Mouse (Mus musculus): ENCODE data around the gene Adamts3.
A peak's percentile ranks its signal among the peaks of the same experiment; 100 is the strongest.

The Adamts3 gene

DNA sequence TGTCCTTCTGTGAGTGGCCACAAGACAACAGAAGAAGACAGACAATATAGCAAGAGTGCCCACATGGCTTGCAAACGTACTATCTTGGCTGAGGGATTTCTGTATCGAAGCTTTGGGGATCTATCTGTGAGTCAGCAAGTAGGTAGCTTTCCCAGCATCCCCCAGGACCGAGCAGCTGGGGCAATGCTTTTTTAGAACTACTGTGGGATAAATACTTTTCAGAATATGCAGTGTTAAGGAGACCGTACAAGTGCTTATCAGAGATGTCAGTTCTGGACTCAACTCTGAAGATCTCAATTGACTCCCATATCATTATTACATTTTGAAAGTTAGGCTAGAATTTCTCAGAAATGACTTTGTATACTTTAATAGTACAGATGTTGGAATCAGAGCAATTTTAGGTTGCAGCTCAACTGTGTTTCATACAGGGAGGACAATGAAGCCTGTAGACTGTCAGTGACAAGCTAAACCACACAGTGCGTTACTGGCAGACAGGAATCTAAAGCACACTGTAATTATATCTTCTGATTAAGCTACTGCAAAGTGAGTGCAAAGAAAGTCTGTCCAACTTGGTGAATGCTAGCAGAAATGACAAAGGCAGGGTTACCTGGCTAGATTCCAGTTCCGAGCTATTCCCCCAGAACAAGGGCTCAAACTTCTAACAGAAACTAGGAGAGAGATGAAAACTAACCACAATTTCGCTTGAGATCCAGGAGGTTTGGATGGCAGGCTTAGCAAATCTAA, 171.8 kb downstream of the Adamts3 start:
- DNase-seq (ENCODE audit: low spot score in 2 of 2), result no peak

DNA sequence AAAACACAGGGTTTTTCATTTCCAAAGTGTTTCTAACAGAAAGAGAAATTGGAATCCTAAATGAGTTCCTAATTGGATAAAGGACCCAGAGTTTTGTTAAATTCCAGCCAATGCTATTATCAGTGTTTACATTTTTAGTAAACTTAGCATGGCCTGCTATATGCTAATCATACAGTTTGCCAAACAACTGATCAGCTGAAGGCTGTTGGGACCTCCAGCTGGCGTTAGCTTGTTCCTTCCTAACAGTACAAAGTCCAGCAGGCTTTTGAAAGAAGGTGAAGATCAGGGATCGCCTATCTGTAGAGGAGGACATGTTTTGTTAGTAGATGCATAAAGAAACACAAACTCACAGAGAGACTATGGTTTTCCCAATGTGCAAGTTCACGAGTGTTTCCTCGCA, 173.7 kb downstream of the Adamts3 start:
- DNase-seq (ENCODE audit: low spot score in 2 of 2), result no peak

DNA sequence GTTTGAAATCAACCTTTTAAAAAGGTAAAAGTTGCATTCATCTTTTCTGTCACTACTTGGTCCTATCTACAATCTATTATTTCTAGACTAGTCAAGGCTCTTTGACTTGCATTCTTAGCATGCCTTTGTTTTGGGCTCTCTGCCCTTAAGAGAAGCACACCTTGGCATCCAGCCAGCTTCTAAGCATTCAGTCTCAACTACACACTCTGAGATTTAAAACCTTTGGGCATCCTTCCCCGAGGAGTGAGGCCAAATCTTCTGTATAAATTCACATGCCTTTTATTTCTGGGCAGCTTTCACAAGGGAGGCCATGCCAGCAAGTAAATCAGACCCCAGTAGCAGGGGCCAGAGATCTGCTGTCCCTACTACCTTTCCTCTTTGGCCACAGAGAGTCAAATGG, 178.9 kb downstream of the Adamts3 start:
- peak in 1 of 2 experiments; percentile 15 for DNase-seq (ENCODE audit: low spot score in 2 of 2)

DNA sequence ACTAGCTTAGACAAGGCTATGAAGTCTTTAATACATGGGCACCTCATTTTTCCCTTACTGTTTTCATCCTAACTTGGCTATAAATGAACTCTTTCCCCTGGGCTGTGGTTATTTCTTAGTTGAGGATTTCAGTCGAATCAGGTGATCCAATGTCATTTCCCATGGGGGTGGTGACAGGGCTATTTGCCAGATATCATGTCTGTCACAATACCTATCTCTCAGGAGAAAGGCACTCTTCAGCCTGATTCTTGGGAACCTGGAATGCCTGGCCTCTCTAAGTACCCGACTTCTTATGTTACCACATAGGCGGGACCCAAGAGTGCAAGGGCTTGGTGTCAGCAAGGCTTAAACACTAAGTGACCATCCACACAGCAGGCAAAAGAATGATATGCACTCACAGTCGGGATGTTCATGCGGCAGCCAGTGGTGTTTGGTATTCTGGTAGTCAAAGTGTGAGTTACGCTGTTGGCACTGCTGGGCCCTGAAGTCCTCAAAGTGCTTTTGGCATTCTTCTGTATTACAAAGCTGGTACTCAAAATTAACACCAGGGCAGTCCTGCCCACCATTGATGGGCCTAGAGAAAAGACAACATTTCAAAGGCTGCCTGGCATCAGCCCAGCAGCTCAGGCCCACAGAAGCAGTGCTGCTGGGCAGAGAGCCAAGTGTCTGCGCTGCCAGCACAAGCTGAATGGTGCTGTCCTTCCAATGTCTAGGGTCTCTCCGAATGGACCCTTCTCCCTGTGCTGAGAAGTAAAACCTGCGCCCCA, 181.7 kb downstream of the Adamts3 start:
- DNase-seq (ENCODE audit: low spot score in 2 of 2), result peak; percentile 45 to 46

DNA sequence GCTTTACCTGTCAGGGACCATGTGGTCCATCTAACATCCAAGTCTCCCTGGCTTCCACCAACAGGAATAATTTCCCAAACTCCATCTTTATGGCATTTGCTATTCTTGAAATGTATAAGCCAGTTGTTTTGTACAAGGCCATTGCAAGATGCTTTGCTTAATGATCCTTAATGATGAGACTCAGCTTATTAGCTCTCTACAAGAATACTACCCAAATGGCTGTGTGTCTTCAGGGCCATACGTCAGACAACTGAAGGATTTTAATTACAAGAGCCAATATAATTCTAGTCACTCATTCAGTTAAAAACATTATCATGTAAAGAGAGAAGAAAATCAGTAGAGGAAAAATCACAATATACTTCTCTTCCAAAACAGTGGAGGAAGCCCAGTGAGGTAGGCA, 195.3 kb downstream of the Adamts3 start:
- DNase-seq (ENCODE audit: low spot score in 2 of 2), result no peak

DNA sequence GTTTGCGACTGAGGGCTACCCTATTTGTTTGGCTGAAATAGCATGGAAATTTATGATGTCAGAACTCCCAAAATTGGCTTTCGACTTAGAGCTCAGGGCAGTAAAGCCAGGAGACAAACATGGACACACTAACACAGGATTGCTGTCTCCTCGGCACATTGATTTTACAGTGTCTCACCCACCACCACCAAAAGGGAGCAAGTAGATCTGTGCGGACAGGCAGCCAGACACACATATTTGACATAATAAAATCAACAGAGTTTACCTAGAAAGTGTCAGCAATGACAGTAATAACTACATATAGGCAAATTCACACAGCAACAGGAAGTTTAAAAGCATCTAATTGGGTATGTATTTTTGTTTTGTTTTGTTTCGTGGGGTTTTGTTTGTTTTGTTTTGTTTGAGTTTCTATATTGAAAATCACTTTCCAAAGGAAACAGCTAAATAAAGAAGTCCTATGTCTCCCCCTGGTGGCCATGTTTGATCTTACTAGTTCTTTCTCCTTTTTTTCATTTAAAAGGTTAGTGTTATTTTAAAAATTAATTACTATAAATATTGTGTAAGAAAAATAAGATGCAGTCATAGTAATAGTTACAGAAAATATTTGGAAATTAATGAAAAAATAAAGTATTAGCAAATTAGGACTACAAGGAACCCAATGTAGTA, 203.1 kb downstream of the Adamts3 start:
- peak in 1 of 2 experiments; percentile 35 for DNase-seq (ENCODE audit: low spot score in 2 of 2)

DNA sequence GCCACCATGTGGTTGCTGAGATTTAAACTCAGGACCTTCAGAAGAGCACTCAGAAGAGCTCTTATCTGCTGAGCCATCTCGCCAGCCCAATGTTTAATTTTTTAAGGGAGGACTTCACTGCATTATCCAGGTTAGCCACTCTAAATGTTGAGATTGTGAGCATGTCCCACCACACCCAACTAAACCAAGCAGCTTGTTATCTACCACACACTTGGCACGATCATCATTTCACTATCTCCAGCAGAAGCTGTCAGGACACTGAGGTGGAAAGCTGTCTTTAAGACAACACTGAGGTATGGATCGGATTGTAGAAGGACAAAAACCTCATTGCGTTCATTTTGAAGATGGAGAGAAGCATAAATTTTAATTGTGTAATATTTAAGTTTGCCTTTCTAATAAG, 205.0 kb downstream of the Adamts3 start:
- no peak for DNase-seq (ENCODE audit: low spot score in 2 of 2)

DNA sequence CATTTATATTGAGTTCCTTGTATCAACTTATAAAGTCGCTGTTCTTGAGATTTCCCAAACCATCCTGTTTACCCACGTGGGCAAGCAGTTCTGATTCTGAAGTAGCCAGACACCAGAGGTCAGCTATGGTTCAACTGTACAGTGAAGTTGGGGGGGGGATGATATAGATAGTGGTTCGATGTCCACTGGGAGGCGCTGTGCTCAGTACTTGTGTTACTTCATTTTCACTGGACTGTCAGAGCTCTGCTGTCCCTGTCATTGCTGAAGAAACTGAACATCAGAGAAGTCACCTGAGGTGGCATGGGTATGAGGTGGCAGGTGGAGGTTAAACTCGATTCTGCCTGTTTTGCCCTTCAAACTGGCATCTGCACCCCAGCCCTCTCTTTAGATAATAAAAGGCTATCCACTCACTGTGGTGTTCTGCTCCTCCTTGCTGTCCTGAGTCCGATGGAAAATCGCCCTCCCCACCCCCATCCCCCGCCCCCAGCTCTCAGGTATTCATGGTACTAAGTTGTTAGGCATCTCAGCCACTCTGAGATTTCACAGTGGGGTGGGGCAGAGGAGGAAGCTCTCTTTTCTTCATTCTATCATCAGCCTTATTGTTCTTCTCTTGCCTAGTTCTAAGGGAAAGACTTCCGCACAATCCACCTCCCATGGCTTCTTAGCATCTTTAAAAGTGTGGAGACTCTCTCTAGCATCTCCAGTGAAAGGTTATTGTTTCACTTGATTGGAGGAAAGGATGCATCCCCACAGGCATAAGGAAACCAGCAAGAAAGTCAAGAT, 208.9 kb downstream of the Adamts3 start:
- no peak for DNase-seq (ENCODE audit: low spot score in 2 of 2)

DNA sequence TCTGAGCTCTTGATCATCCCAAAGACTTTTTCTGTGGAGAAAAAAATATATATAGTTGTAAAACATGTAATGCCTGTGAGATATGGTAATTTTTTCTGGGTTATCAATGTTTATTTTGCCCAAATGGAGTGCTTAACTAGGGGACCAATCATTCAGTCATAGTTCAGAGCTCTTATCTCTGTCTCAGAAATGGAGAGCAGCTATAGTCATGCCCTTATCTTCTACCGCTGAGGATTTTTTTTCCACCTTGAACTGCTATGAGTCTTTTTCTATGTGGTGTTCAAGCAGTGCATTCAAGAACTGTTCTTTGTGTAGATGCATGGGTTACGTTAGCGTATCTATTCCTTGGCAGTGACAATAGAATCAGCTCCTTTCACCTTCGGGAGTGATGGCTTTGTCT, 210.2 kb downstream of the Adamts3 start:
- no peak for DNase-seq (ENCODE audit: low spot score in 2 of 2)

DNA sequence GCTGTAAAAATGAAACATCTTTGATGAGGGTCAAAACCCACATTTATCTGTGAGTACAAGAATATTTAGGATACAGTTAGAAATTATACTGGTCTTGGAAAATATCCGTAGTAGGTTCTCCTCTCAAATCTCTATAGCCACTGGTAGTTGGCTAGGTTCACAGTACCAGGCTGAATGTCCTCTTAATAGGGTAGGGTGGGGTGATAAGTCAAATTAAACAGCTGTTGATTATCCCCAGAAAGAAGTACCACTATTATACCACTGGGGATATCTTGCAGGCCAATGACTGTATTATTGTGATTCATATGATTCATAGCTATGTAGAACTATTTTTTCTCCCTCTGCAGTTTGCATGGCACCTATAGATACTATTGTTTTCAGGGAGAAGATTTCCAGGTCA, 228.8 kb downstream of the Adamts3 start:
- DNase-seq (ENCODE audit: low spot score in 2 of 2), result no peak

DNA sequence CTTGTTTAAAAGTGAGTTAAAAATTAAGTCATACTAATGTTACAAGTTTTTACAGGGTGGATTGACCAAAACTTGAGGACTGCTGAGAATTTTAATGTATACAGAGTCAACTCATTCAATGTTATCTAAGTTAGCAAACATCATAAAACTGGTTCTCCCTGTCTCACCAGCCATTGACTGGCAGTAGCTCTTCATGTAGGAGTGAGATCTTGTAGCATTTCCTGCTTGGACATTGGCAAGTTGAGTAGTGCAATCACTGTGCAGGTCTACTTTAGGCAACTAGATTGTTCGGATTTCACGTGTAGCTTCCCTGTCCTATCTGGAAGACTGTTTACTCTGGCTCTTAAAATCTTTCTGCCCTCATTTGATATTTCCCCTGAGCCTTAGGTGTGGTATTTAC, 229.3 kb downstream of the Adamts3 start:
- DNase-seq (ENCODE audit: low spot score in 2 of 2), result no peak

DNA sequence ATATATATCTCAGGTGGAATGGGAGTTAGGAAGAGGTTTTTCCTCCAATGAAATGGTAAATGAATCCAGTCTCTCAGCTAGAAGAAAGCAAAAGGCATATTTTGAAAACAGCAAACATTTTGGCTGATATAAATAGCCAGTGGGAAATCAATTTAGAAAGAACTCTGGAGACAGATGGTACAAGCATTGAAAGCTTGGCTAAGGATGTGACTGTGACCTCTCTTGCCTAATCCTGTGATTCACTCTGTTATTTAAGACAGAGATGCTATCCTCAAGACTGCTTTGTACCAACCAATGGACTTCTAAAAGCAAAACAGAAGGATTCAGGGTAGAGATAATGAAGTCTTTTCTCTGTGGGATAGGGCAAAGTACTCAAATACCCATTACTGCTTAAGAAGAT, 236.2 kb downstream of the Adamts3 start:
- no peak for DNase-seq (ENCODE audit: low spot score in 2 of 2)

DNA sequence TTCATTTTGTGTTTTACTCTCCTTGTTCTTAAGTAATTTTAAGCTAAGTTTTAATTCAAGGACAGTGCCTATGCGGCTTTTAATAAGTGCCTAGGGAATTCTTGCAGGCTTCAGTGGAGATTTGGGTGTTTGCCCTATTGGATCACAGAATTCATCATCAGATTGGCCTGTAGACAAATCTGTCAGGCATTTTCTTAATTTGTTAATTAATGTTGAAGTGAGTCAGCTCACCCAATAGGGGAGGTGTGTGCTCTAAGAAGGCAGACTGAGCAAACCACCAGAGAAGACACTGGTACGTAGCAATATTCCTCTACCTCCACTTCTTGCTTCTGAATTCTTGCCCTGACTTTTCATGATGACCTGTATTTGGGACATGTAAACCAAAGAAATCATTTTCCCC, 247.7 kb downstream of the Adamts3 start:
- no peak for DNase-seq (ENCODE audit: low spot score in 2 of 2)

DNA sequence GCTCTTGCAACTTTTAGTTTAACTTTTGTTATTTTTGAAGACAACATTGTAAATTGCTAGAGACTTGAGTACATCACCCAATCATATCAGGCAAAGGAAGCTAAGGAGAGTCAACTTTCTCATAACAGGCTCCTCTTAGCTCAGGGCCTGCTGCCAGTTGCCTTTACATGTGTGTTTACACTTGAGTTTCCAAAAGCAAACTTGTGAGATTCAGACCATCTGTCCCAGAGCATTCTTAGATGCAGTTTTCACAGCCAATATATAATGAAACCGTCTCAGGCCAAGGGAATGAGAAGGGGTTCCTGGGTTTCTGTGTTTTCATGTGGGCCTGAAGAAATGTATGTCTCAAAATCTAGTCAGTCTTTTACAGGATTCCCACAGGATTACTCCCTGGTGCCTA, 251.5 kb downstream of the Adamts3 start:
- DNase-seq (ENCODE audit: low spot score in 2 of 2), result no peak
